Mouse (Mus musculus) neural tube, embryonic 14.5 days (tissue): ENCODE results near the gene Taar8c. TPM values are rescaled to one million over a fixed set of nuclear protein-coding genes. Genes with fewer than 3 reads are reported as not detected.
"Not testable (repeated sequence)": the region's sequence is repeated elsewhere in the genome, so short reads cannot be mapped to it uniquely, and the experiment has no call there.

Experiments
- ATAC-seq: fragments of 200-750 bp; cut with Nextera tagmentation; 2 replicates; pipeline ENCODE4 v1.8.0; 2017; ENCODE audit warnings: low read depth, mild to moderate bottlenecking, moderate TSS enrichment, moderate library complexity
- H3K27ac ChIP-seq: fragments of 300-500 bp; sonication (generic); 2 replicates; pipeline ENCODE4 v1.5.1; 2014; ENCODE audit warnings: low read depth, mild to moderate bottlenecking, control low read depth, low read length, moderate library complexity, mixed read lengths
- H3K27me3 ChIP-seq: fragments of 300-500 bp; sonication (generic); 2 replicates; pipeline ENCODE4 v1.6.1; 2014; ENCODE audit warnings: low read length; ENCODE audit not compliant: control insufficient read depth, insufficient read depth
- H3K36me3 ChIP-seq: fragments of 300-500 bp; sonication (generic); 2 replicates; pipeline ENCODE4 v1.6.1; 2014; ENCODE audit warnings: low read length, mixed read lengths; ENCODE audit not compliant: control insufficient read depth, insufficient read depth
- H3K4me1 ChIP-seq: fragments of 300-500 bp; sonication (generic); 2 replicates; pipeline ENCODE4 v1.6.1; 2014; ENCODE audit warnings: low read length; ENCODE audit not compliant: control insufficient read depth, insufficient read depth
- H3K4me2 ChIP-seq: fragments of 300-500 bp; sonication (generic); 2 replicates; pipeline ENCODE4 v1.6.1; 2014; ENCODE audit warnings: mild to moderate bottlenecking, low read depth, low read length, control low read depth
- H3K4me3 ChIP-seq: fragments of 300-500 bp; sonication (generic); 2 replicates; pipeline ENCODE4 v1.5.1; 2014; ENCODE audit warnings: low read depth, low read length, control low read depth, mixed read lengths
- H3K9ac ChIP-seq: fragments of 300-500 bp; sonication (generic); replicated peaks from 2 replicates; pipeline ENCODE4 v1.6.1; 2014; ENCODE audit warnings: low read depth, mild to moderate bottlenecking, control low read depth, low read length, mixed read lengths
- H3K9me3 ChIP-seq: fragments of 300-500 bp; sonication (generic); 2 replicates; pipeline ENCODE4 v1.6.1; 2016; ENCODE audit warnings: low read length; ENCODE audit not compliant: control insufficient read depth
- WGBS: fragments of 180-500 bp; shearing (Covaris S2); extraction: QIAGEN DNeasy Blood & Tissue Kit; methylation state at CpG from one replicate; pipeline ENCODE4 v1.1.7; 2014; 5-methylcytosine and 5-hydroxymethylcytosine counted together
- polyA plus RNA-seq: library from polyadenylated mRNA; unstranded; fragments of >200 nt; fragmentation: Nextera tagmentation; extraction: Ambion mirVana; gene quantifications from 2 replicates; pipeline ENCODE4 v1.2.1, GENCODE M21; 2014

Gene Taar8c
- polyA plus RNA-seq, 1 experiment from 2014 or later, result not detected

DNA sequence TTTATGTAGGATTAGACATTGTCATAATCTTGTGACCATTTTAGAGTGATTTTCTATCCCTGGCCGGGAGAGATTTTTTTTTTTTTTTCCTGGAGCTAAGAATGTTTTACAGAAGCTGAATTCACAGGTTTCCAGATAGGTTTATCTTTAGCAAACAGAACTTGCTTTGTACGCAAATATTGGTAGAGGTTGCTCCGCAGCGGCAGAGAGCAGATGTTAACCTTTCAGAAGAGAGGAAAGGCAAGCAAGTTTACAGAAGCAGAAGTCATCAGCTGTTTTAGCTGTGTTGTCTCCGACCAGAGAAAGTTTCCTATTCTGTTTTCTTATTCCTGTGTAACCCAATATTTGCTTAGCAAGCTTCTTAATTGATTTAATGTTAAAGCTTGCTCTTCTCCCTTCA is 15.2 kb downstream of the Taar8c start:
- 90% methylated on average over 5 of the region's 5 CpGs for WGBS
- H3K9ac ChIP-seq, result no peak overlapping the region
- no peak for ATAC-seq

DNA sequence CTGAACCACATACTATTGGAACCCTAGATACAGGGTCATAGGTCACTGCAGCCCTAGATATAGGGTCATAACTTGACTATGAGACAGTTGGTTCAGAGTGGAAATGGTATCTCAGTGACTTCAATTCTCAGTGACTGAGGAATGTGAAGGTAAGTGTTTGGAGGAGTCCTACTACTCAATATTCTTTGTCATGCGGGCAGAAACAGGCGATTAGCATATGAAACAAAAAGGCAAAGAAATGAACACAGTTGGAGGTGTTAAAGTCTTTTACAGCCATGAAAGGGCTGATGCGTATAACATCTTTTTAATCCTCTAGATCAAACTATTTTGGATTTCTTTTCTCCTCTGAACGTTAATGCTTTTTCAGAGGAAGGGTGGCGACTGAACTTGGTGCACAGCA is 15.8 kb downstream of the Taar8c start:
- no peak for ATAC-seq
- Histone ChIP-seq H3K36me3 (no peaks in the 10 kb centered on the region), H3K27ac (no peak overlapping the region), H3K4me2 (no peak overlapping the region), H3K4me3 (no peak overlapping the region), H3K9ac (no peak overlapping the region), H3K27me3 (no peaks in the 10 kb centered on the region), H3K4me1 (no peaks in the 10 kb centered on the region), H3K9me3 (no peaks in the 10 kb centered on the region)
- 64% methylated on average over 5 of the region's 5 CpGs for WGBS

More for the DNA sequence above, 15.2 kb downstream of the Taar8c start:
- Histone ChIP-seq H3K4me1 (no peaks in the 10 kb centered on the region), H3K27ac (no peak overlapping the region), H3K27me3 (no peaks in the 10 kb centered on the region), H3K4me2 (no peak overlapping the region), H3K4me3 (no peak overlapping the region), H3K36me3 (no peaks in the 10 kb centered on the region), H3K9me3 (no peaks in the 10 kb centered on the region)

DNA sequence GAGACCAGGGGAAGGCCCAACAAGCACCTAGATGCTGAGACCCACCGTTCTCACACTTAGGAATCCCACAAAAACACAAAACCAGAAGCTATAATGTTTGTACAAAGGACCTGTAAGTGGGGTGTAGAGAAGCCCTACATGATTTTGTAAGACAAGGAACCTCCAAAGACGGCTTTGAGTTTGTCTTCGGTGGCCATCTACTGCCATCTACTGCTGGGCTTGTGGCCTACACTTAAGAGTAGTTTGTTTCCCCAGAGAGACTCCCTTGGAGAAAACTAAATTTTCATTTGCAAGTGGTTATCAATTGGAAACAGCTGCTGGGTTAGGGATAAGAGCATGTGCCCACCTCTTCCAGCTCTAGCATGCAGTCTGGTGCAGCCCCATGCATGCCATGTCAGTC is 21.5 kb downstream of the Taar8c start:
- H3K36me3 ChIP-seq, result no peaks in the 10 kb centered on the region
- H3K27me3 ChIP-seq, result no peaks in the 10 kb centered on the region
- H3K4me3 ChIP-seq, result no peak overlapping the region
- ATAC-seq, result no peak
- H3K4me1 ChIP-seq, result no peaks in the 10 kb centered on the region
- H3K9me3 ChIP-seq, result no peaks in the 10 kb centered on the region
- H3K9ac ChIP-seq, result no peak overlapping the region
- H3K27ac ChIP-seq, result no peak overlapping the region
- WGBS, result 57% methylated on average over 3 of the region's 3 CpGs
- H3K4me2 ChIP-seq, result no peak overlapping the region

DNA sequence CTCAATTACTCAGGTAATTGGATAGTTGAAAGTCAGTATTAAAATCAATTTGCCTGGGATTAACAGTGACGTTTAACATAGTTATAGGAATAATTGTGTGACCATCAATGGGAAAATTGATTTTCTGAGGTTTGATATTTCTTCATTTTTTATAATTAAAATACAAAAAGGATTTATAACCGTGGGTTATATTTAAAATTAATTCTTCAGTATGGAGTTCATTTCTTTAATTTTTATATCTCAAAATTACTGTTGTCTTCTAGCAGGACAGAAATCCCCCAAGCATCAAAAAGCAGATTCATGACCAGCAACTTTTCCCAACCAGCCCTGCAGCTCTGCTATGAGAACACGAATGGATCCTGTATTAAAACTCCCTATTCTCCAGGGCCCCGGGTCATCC is 25.5 kb downstream of the Taar8c start, which contains the start of gene Taar8a:
Gene Taar8a, plus strand, starts transcription at position 301 of the 400 bp plus-strand sequence.
- H3K9ac ChIP-seq, H3K4me1 ChIP-seq, H3K36me3 ChIP-seq, H3K27me3 ChIP-seq, H3K27ac ChIP-seq, H3K4me2 ChIP-seq, H3K4me3 ChIP-seq, ATAC-seq, H3K9me3 ChIP-seq: not testable (repeated sequence)
- 78% methylated on average over 2 of the region's 4 CpGs for WGBS

DNA sequence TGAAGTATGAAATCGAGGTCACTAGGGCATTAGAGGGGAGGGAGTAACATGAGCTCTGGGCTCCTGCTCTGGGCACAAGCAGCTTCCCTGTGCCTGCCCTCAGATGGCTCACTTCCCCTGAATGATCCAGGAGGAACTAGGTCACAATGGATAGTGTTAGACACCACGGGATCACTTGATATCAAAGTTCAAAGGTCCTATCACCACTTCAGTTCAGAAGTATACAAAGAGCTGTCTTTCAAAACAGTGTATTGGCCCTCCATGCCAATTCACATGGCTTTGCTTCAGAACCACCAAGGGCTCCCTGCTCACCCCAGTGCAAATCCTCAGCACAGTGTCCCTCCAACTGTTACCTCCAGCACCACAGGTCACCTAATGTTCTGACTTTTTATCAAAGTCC is 27.0 kb downstream of the Taar8c start:
- H3K27me3 ChIP-seq, H3K9ac ChIP-seq, H3K36me3 ChIP-seq, H3K4me3 ChIP-seq, ATAC-seq, H3K27ac ChIP-seq, H3K9me3 ChIP-seq, H3K4me1 ChIP-seq, H3K4me2 ChIP-seq: not testable (repeated sequence)
- WGBS, result 67% methylated on average over 2 of the region's 2 CpGs

DNA sequence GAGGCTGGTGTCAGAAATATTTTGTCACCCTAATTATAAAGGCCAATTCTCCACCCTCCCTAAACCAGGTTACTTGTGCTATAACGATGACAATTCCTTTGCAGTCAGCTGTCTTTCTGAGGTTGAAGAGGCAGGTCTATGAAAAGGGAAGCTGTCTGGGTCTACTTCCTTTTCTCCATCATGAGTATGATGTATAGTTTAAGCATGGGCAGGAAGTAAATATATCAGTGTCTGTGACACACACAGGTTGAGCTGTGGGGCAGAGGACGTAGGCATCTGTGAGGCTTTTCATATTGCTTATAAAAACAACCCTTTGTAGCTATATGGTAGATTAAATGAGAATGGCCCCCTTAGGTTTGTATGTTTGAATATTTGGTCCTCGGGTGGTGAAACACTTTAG is 42.7 kb downstream of the Taar8c start:
- Histone ChIP-seq H3K9ac (no peak overlapping the region), H3K9me3 (no peaks in the 10 kb centered on the region), H3K27ac (no peak overlapping the region), H3K4me2 (no peak overlapping the region), H3K36me3 (no peaks in the 10 kb centered on the region), H3K4me3 (no peak overlapping the region), H3K4me1 (no peaks in the 10 kb centered on the region), H3K27me3 (no peaks in the 10 kb centered on the region)
- no peak for ATAC-seq
- 86% methylated on average over 3 of the region's 3 CpGs for WGBS

DNA sequence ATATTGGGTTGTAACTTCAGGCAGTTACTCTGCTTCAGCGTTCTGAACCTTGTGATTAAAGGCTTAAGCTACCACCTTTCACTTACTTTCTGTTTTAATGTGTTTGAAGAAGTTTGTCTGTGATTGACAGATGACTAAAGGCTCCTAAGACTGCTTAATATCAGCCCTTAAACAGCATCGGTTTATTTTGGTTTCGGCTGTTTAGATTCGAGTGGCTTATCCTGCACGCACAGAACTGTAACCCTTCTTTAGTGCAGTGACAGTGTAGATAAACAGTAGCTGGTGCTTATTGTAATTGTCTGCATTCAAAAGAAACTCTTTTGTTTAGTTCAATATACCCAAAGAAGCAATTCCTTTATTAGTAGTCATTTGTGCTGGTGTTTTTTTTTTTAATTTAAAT is 49.7 kb downstream of the Taar8c start:
- ATAC-seq, result no peak
- H3K27me3 ChIP-seq, result no peaks in the 10 kb centered on the region

More for the DNA sequence above, 49.7 kb downstream of the Taar8c start:
- H3K4me3 ChIP-seq, result no peak overlapping the region
- H3K36me3 ChIP-seq, result no peaks in the 10 kb centered on the region
- no peaks in the 10 kb centered on the region for H3K4me1 ChIP-seq
- H3K27ac ChIP-seq, result no peak overlapping the region
- H3K9ac ChIP-seq, result no peak overlapping the region
- H3K4me2 ChIP-seq, result no peak overlapping the region
- no peaks in the 10 kb centered on the region for H3K9me3 ChIP-seq
- 87% methylated on average over 5 of the region's 5 CpGs for WGBS

Other genes starting within 250 kb of the Taar8c start
- gene Vnn1, start 207.2 kb downstream of the Taar8c start, polyA plus RNA-seq, result 0.21 and 0.29 TPM in 2 replicates
- gene Taar1, start 181.6 kb downstream of the Taar8c start, polyA plus RNA-seq, result not detected in 2 replicates
- 0.27 TPM in 1 of 2 replicates, not detected in the other for gene Taar2, start 163.3 kb downstream of the Taar8c start, polyA plus RNA-seq
- not detected in 2 replicates for gene Taar3, start 152.4 kb downstream of the Taar8c start, polyA plus RNA-seq
- not detected in 2 replicates for gene Taar4, start 141.4 kb downstream of the Taar8c start, polyA plus RNA-seq
- 0.27 TPM in 1 of 2 replicates, not detected in the other for gene Taar5, start 131.2 kb downstream of the Taar8c start, polyA plus RNA-seq
- gene Taar6, start 116.3 kb downstream of the Taar8c start, polyA plus RNA-seq, result not detected in 2 replicates
- not detected in 2 replicates for gene Taar7a, start 108.4 kb downstream of the Taar8c start, polyA plus RNA-seq
- gene Taar7b, start 102.0 kb downstream of the Taar8c start, polyA plus RNA-seq, result not detected in 2 replicates
- not detected in 2 replicates for gene Taar7d, start 74.7 kb downstream of the Taar8c start, polyA plus RNA-seq
- gene Taar7e, start 64.3 kb downstream of the Taar8c start, polyA plus RNA-seq, result not detected in 2 replicates
- not detected in 2 replicates for gene Taar7f, start 52.4 kb downstream of the Taar8c start, polyA plus RNA-seq
- not detected in 2 replicates for gene Taar8a, start 25.4 kb downstream of the Taar8c start, polyA plus RNA-seq
- gene Taar8b, start 9.6 kb downstream of the Taar8c start, polyA plus RNA-seq, result not detected in 2 replicates
- gene Taar9, start 7.6 kb upstream of the Taar8c start, polyA plus RNA-seq, result not detected in 2 replicates
- 310 and 368 TPM in 2 replicates for gene Stx7, start 47.4 kb upstream of the Taar8c start, polyA plus RNA-seq
- 4.0 and 9.9 TPM in 2 replicates for gene Moxd1, start 121.6 kb upstream of the Taar8c start, polyA plus RNA-seq